Mouse (Mus musculus): Measurements from ENCODE around the gene Zfp605. TPM values are rescaled to one million over a fixed set of nuclear protein-coding genes. Genes with fewer than 3 reads are reported as not detected.
"Not testable (repeated sequence)": the region's sequence is repeated elsewhere in the genome, so short reads cannot be mapped to it uniquely, and the experiment has no call there.

Gene Zfp605
- total RNA-seq (2012; rRNA removed) = 4.0 and 5.2 TPM in 2 replicates
- polyA plus RNA-seq (2012; ENCODE audit: insufficient read depth in 1 of 2, insufficient read length in 2 of 2, low read depth in 1 of 2, low replicate concordance in 2 of 2, missing spikeins in 1 of 2) = 1 to 10 TPM in 1 of 2 experiments, not detected in 1; 4.7 TPM

- Histone ChIP-seq H3K9ac (ENCODE audit: control insufficient read depth, low read depth, low read length, poor library complexity, severe bottlenecking) (peak within 1 kb of the TSS; percentile 79), H3K79me2 (ENCODE audit: control insufficient read depth, insufficient read depth, low read length, poor library complexity) (peaks cover 19% of the 10 kb centered on the region), H3K4me3 (ENCODE audit: control insufficient read depth in 1 of 2, insufficient read depth in 1 of 2, low read depth in 2 of 2, low read length in 2 of 2) (peak within 1 kb of the TSS; percentile 67 to 96), H3K27me3 (ENCODE audit: control insufficient read depth in 1 of 2, insufficient read depth in 2 of 2, low read length in 2 of 2) (no peaks in the 10 kb centered on the region), H3K9me3 (replicated peaks; ENCODE audit: insufficient read depth, low read length) (no peaks in the 10 kb centered on the region), H3K36me3 (ENCODE audit: control insufficient read depth in 1 of 2, insufficient read depth in 2 of 2, low read length in 2 of 2) (peaks cover 2 to 8% of the 10 kb centered on the region in 2 experiments; a peak in 2 of 4 replicates), H3K4me1 (ENCODE audit: control insufficient read depth in 1 of 2, insufficient read depth in 2 of 2, low read length in 2 of 2) (peaks cover 6 to 7% of the 10 kb centered on the region in 2 experiments), H3K27ac (ENCODE audit: control insufficient read depth, low read depth, low read length) (peak within 1 kb of the TSS; percentile 91)
- peak; percentile 94 for DNase-seq (ENCODE audit: low read depth, low spot score)
- no peak for TF ChIP-seq POLR2AphosphoS2 (IDR thresholded peaks at IDR 0.05; ENCODE audit: low read length)
- no peak for TF ChIP-seq GATA1 (IDR thresholded peaks at IDR 0.05; ENCODE audit: low read depth, low read length)
- TF ChIP-seq NRF1 (IDR thresholded peaks at IDR 0.05; ENCODE audit: insufficient read depth, low read depth, low read length, poor library complexity, severe bottlenecking) = peak; percentile 77
- no peak for TF ChIP-seq GABPA (IDR thresholded peaks at IDR 0.05; ENCODE audit: low read depth, low read length)
- TF ChIP-seq CTCF (IDR thresholded peaks at IDR 0.05 in 2 of 3, conservative IDR thresholded peaks at IDR 0.05 in 1 of 3; ENCODE audit: control insufficient read depth in 1 of 3, insufficient read depth in 1 of 3, low read depth in 2 of 3, low read length in 3 of 3, poor library complexity in 1 of 3, severe bottlenecking in 1 of 3) = no peak
- TF ChIP-seq SMC3 (IDR thresholded peaks at IDR 0.05; ENCODE audit: low read depth, low read length) = no peak
- TF ChIP-seq POLR2A (IDR thresholded peaks at IDR 0.05; ENCODE audit: control insufficient read depth in 1 of 2, insufficient read depth in 1 of 2, low read depth in 1 of 2, low read length in 2 of 2, poor library complexity in 1 of 2) = peak in 1 of 2 experiments; percentile 71; a peak in 2 of 4 replicates
- no peak for TF ChIP-seq MAX (IDR thresholded peaks at IDR 0.05; ENCODE audit: low read length)
- peak; percentile 71 for TF ChIP-seq KAT2A (conservative IDR thresholded peaks at IDR 0.05; ENCODE audit: low read depth, low read length)
- TF ChIP-seq RCOR1 (IDR thresholded peaks at IDR 0.05; ENCODE audit: low read depth, low read length) = no peak
- peak; percentile 77 for TF ChIP-seq ETS1 (IDR thresholded peaks at IDR 0.05; ENCODE audit: low read depth, low read length)
- TF ChIP-seq NELFE (IDR thresholded peaks at IDR 0.05; ENCODE audit: low read depth, low read length) = no peak; the same call in 1 of the 2 replicates
- TF ChIP-seq EP300 (IDR thresholded peaks at IDR 0.05; ENCODE audit: low read depth in 1 of 2, low read length in 2 of 2) = no peak; a peak in 1 of 4 replicates
- no peak for TF ChIP-seq USF2 (IDR thresholded peaks at IDR 0.05; ENCODE audit: borderline replicate concordance in 1 of 2, insufficient read depth in 1 of 2, low read depth in 1 of 2, low read length in 2 of 2)
- no peak for TF ChIP-seq ZC3H11A (IDR thresholded peaks at IDR 0.05; ENCODE audit: low read depth, low read length)
- no peak for TF ChIP-seq CHD1 (IDR thresholded peaks at IDR 0.05; ENCODE audit: low read depth, low read length)
- peak; percentile 74 for TF ChIP-seq MYC (IDR thresholded peaks at IDR 0.05; ENCODE audit: low read depth, low read length)
- TF ChIP-seq E2F4 (IDR thresholded peaks at IDR 0.05; ENCODE audit: borderline replicate concordance, low read depth, low read length) = no peak
- TF ChIP-seq TCF12 (IDR thresholded peaks at IDR 0.05; ENCODE audit: low read depth, low read length) = no peak; the same call in 1 of the 2 replicates
- TF ChIP-seq MAZ (IDR thresholded peaks at IDR 0.05; ENCODE audit: low read depth, low read length) = 0 out of 2 replicates have a peak, but pooled peaks have one; percentile 17
- peak; percentile 87 for TF ChIP-seq SIN3A (IDR thresholded peaks at IDR 0.05; ENCODE audit: low read length)
- TF ChIP-seq MYB (IDR thresholded peaks at IDR 0.05; ENCODE audit: low read depth, low read length) = no peak
- TF ChIP-seq TBP (IDR thresholded peaks at IDR 0.05; ENCODE audit: low read depth, low read length) = peak; percentile 79
- no peak for TF ChIP-seq MEF2A (IDR thresholded peaks at IDR 0.05; ENCODE audit: extremely low read depth, insufficient replicate concordance, low read depth, low read length, poor library complexity, severe bottlenecking)
- TF ChIP-seq HCFC1 (IDR thresholded peaks at IDR 0.05; ENCODE audit: low read depth, low read length) = peak; percentile 95
- no peak for TF ChIP-seq MAFK (IDR thresholded peaks at IDR 0.05; ENCODE audit: borderline replicate concordance, low read depth, low read length)
- peak; percentile 89 for TF ChIP-seq ELF1 (IDR thresholded peaks at IDR 0.05; ENCODE audit: low read depth, low read length)
Measured at GRCm38 (mm10) chr5:110109991-110110441, at the start of gene Zfp605. Zfp605 (plus strand) TSS chr5:110110092.

DNA sequence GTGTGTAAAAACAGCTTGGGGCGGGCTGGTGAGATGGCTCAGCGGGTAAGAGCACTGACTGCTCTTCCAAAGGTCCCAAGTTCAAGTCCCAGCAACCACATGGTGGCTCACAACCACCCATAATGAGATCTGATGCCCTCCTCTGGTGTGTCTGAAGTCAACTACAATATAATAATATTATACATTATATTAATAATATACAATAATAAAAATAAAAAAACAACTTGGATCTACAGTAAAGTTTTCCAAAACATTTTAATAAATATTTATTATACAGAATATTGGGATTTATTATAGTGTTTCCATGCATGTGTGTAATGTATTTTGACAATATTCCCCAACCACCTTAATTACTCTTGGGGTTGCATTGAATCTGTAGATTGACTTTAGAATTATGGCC, 37.5 kb upstream of the Zfp605 start, which contains the start of gene Gm17655:
Gm17655 (minus strand) TSS at position 101 of the 400 bp plus-strand sequence.
- H3K9ac ChIP-seq (ENCODE audit: control insufficient read depth, low read depth, low read length, poor library complexity, severe bottlenecking); H3K4me3 ChIP-seq (ENCODE audit: control insufficient read depth in 1 of 2, insufficient read depth in 1 of 2, low read depth in 2 of 2, low read length in 2 of 2); H3K27ac ChIP-seq (ENCODE audit: control insufficient read depth, low read depth, low read length); H3K27me3 ChIP-seq (ENCODE audit: control insufficient read depth in 1 of 2, insufficient read depth in 2 of 2, low read length in 2 of 2); H3K4me1 ChIP-seq (ENCODE audit: control insufficient read depth in 1 of 2, insufficient read depth in 2 of 2, low read length in 2 of 2); H3K79me2 ChIP-seq (ENCODE audit: control insufficient read depth, insufficient read depth, low read length, poor library complexity); H3K36me3 ChIP-seq (ENCODE audit: control insufficient read depth in 1 of 2, insufficient read depth in 2 of 2, low read length in 2 of 2); DNase-seq (ENCODE audit: low read depth, low spot score); H3K9me3 ChIP-seq (replicated peaks; ENCODE audit: insufficient read depth, low read length): not testable (repeated sequence)

Measured in MEL (cell line).